Mouse (Mus musculus) hindbrain, embryonic 16.5 days (tissue): Measurements from ENCODE around the gene Vwa5b1. TPM values are rescaled to one million over a fixed set of nuclear protein-coding genes. Genes with fewer than 3 reads are reported as not detected.

ENCODE experiments used
- ATAC-seq: fragments of 200-750 bp; cut with Nextera tagmentation; 2 replicates; pipeline ENCODE4 v1.8.0; 2017; ENCODE audit warnings: moderate TSS enrichment, moderate library complexity
- H3K27ac ChIP-seq: fragments of 300-500 bp; sonication (generic); 2 replicates; pipeline ENCODE4 v1.5.1; 2014; ENCODE audit warnings: low read depth, mild to moderate bottlenecking, control low read depth, low read length, moderate library complexity
- H3K27me3 ChIP-seq: fragments of 300-500 bp; sonication (generic); replicated peaks from 2 replicates; pipeline ENCODE4 v1.6.1; 2014; ENCODE audit warnings: low read length; ENCODE audit not compliant: control insufficient read depth, insufficient read depth
- H3K36me3 ChIP-seq: fragments of 300-500 bp; sonication (generic); 2 replicates; pipeline ENCODE4 v1.6.1; 2014; ENCODE audit warnings: mild to moderate bottlenecking, low read length, moderate library complexity, mixed read lengths; ENCODE audit not compliant: control insufficient read depth, insufficient read depth
- H3K4me1 ChIP-seq: fragments of 300-500 bp; sonication (generic); 2 replicates; pipeline ENCODE4 v1.6.1; 2014; ENCODE audit warnings: low read depth, low read length; ENCODE audit not compliant: control insufficient read depth, insufficient read depth
- H3K4me2 ChIP-seq: fragments of 300-500 bp; sonication (generic); 2 replicates; pipeline ENCODE4 v1.6.1; 2014; ENCODE audit warnings: mild to moderate bottlenecking, low read length, control low read depth, moderate library complexity
- H3K4me3 ChIP-seq: fragments of 300-500 bp; sonication (generic); 2 replicates; pipeline ENCODE4 v1.5.1; 2014; ENCODE audit warnings: mild to moderate bottlenecking, low read length, control low read depth, moderate library complexity
- H3K9ac ChIP-seq: fragments of 300-500 bp; sonication (generic); 2 replicates; pipeline ENCODE4 v1.6.1; 2014; ENCODE audit warnings: low read depth, mild to moderate bottlenecking, control low read depth, low read length, moderate library complexity
- H3K9me3 ChIP-seq: fragments of 300-500 bp; sonication (generic); 2 replicates; pipeline ENCODE4 v1.6.1; 2014; ENCODE audit warnings: mild to moderate bottlenecking, low read length, moderate library complexity; ENCODE audit not compliant: control insufficient read depth
- WGBS: fragments of 180-500 bp; shearing (Covaris S2); extraction: QIAGEN DNeasy Blood & Tissue Kit; methylation state at CpG from one replicate; pipeline ENCODE4 v1.1.7; 2014; 5-methylcytosine and 5-hydroxymethylcytosine counted together
- polyA plus RNA-seq: library from polyadenylated mRNA; unstranded; fragments of >200 nt; fragmentation: Nextera tagmentation; extraction: Ambion mirVana; gene quantifications from 2 replicates; pipeline ENCODE4 v1.2.1, GENCODE M21; 2015

Vwa5b1 gene
- polyA plus RNA-seq, 1 experiment from 2014 or later: 2.8 TPM

- Histone ChIP-seq H3K27me3 (no peaks in the 10 kb centered on the region; the same call in 1 of the 2 replicates), H3K36me3 (no peaks in the 10 kb centered on the region), H3K4me3 (no peak overlapping the region), H3K9me3 (no peaks in the 10 kb centered on the region), H3K4me2 (peak overlapping the region; percentile 8), H3K9ac (peak overlapping the region; percentile 25; the same call in 1 of the 2 replicates), H3K4me1 (peaks cover 16% of the 10 kb centered on the region), H3K27ac (peak overlapping the region; percentile 61)
- peak; percentile 68 for ATAC-seq
- 10% methylated on average over 10 of the region's 10 CpGs for WGBS
These were observed 87.5 kb downstream of the Vwa5b1 start for GRCm38 (mm10) chr4:138548124-138548561.

DNA sequence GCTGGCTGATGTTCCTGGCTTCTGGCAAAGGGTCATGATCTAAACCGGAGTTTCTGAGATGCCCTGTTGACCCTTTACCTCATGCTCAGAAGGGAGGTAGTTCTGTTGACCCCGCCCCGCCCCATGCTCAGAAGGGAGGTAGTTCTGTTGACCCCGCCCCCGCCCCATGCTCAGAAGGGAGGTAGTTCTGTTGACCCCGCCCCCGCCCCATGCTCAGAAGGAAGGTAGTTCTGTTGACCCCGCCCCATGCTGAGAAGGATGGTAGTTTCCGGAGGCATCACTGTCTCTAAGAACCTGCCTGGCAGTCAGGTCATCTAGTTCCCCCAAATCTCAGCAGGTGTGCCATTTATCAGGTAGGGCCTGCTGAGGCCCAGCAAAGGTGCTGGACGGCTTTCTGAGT is 88.1 kb downstream of the Vwa5b1 start:
- Histone ChIP-seq H3K27me3 (no peaks in the 10 kb centered on the region; the same call in 1 of the 2 replicates), H3K4me1 (peaks cover 19% of the 10 kb centered on the region), H3K9me3 (no peaks in the 10 kb centered on the region), H3K36me3 (no peaks in the 10 kb centered on the region), H3K27ac (no peak overlapping the region), H3K4me3 (no peak overlapping the region), H3K9ac (0 out of 2 replicates have a peak overlapping the region, but pooled peaks have one; percentile 25), H3K4me2 (no peak overlapping the region; the same call in 1 of the 2 replicates)
- 20% methylated on average over 10 of the region's 10 CpGs for WGBS
- no peak for ATAC-seq

DNA sequence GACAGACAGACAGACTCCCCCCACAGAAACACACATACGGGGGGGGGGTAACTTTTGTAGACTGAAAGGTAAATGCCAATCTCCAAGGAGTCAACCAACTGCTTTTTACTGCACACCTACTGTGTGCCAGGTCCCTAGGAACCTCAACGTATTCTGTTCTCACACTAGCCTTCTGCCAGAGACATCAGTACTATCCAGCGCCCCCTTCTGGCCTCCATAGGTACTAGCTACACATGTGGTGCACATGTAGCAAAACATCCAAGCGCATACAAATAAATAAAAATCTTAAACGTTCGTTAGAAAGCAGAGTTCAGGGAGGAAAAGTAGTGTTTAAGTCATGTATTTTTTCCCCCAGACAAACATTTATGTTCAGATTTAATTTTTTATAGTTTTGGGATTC is 88.6 kb downstream of the Vwa5b1 start:
- H3K4me1 ChIP-seq: peaks cover 19% of the 10 kb centered on the region
- no peaks in the 10 kb centered on the region for H3K36me3 ChIP-seq
- no peak overlapping the region for H3K4me3 ChIP-seq
- WGBS: 63% methylated on average over 6 of the region's 6 CpGs
- H3K27me3 ChIP-seq: no peaks in the 10 kb centered on the region; the same call in 1 of the 2 replicates
- H3K9me3 ChIP-seq: no peaks in the 10 kb centered on the region
- H3K9ac ChIP-seq: no peak overlapping the region
- no peak for ATAC-seq
- H3K27ac ChIP-seq: no peak overlapping the region
- H3K4me2 ChIP-seq: no peak overlapping the region

GRCm38 (mm10) chr4:138546241-138546640 is 89.4 kb downstream of the Vwa5b1 start:
- Histone ChIP-seq H3K4me3 (no peak overlapping the region), H3K4me1 (peaks cover 19% of the 10 kb centered on the region), H3K4me2 (no peak overlapping the region), H3K27me3 (no peaks in the 10 kb centered on the region; the same call in 1 of the 2 replicates), H3K9me3 (no peaks in the 10 kb centered on the region), H3K36me3 (no peaks in the 10 kb centered on the region), H3K27ac (no peak overlapping the region), H3K9ac (no peak overlapping the region)
- 69% methylated on average over 11 of the region's 11 CpGs for WGBS
- no peak for ATAC-seq

GRCm38 (mm10) chr4:138543177-138543576 is 92.5 kb downstream of the Vwa5b1 start:
- WGBS: 37% methylated on average over 12 of the region's 12 CpGs
- ATAC-seq: no peak
- Histone ChIP-seq H3K9ac (no peak overlapping the region; the same call in 1 of the 2 replicates), H3K36me3 (no peaks in the 10 kb centered on the region), H3K27me3 (no peaks in the 10 kb centered on the region; the same call in 1 of the 2 replicates), H3K27ac (no peak overlapping the region), H3K4me1 (peaks cover 14% of the 10 kb centered on the region), H3K9me3 (no peaks in the 10 kb centered on the region), H3K4me2 (no peak overlapping the region), H3K4me3 (no peak overlapping the region)

DNA sequence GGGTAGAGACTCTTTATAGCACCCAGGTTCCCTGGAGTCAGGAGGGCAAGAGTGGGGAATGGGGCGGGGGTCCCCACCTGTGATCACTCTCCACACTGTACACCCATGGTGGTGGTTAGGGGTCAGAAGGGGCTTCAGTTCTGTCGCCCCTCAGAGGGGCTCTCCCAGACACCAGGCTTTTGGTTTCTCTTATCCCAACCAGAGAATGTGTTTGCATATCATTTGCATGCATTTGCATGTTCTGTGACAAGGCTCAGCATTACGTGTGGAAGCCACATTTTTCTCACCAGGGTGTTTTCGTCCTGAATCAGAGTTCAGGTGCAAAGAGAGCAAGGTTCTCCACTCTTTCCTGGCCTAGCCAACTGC is 97.6 kb downstream of the Vwa5b1 start:
- Histone ChIP-seq H3K27ac (peak overlapping the region; percentile 59; the same call in 1 of the 2 replicates), H3K36me3 (no peaks in the 10 kb centered on the region), H3K4me2 (no peak overlapping the region), H3K27me3 (no peaks in the 10 kb centered on the region), H3K9me3 (no peaks in the 10 kb centered on the region), H3K9ac (no peak overlapping the region), H3K4me3 (no peak overlapping the region), H3K4me1 (peaks cover 16% of the 10 kb centered on the region)
- 37% methylated on average over 4 of the region's 4 CpGs for WGBS
- no peak for ATAC-seq

DNA sequence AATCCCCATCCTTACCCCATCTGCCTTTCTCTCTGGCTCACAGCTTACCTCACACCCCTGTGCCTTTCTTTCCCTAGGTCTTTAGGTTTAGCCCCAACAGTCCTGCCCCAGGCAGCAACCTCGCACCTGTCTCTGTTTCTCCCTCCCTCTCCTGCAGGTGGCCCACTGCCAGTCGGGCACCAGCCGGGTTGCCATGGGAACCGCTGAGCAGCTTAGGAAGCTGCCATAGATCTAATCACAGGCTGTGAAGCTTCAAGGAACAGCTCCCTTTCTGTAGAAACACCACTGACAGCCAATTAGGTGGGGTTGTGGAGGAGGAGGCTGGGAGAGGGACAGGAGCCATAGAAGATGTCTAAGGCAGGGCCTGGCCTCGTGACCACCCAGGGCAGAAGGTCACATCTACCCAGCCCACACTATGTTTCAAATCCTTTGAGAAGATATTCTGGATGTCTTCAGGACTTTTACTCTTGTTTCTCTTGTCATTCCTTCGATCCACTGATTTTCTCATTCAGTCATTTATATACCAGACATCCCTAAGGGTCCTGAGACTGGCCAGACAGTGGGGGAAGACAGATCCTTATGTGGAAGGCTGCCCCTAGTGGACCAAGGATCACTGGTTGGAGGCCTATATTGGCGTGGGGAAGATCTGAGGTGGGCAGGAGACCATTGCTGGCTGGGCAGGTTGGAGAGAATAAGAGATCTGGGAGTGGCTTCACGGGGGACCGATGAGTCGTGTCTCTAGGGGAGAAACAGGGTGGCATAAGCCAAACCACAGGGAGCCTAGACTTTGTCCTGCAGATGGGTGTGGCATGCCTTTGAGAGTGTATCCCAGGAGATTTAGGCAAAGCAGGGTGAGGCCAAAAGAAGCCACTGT is 98.2 kb downstream of the Vwa5b1 start:
- Histone ChIP-seq H3K9me3 (no peaks in the 10 kb centered on the region), H3K4me3 (no peak overlapping the region), H3K36me3 (no peaks in the 10 kb centered on the region), H3K9ac (no peak overlapping the region), H3K27me3 (no peaks in the 10 kb centered on the region), H3K4me2 (no peak overlapping the region), H3K4me1 (peaks cover 14% of the 10 kb centered on the region), H3K27ac (peak overlapping the region; percentile 59)
- WGBS: 23% methylated on average over 10 of the region's 10 CpGs
- peak; percentile 74 for ATAC-seq

GRCm38 (mm10) chr4:138535610-138536009 is 100.1 kb downstream of the Vwa5b1 start:
- 74% methylated on average over 12 of the region's 12 CpGs for WGBS
- Histone ChIP-seq H3K27me3 (no peaks in the 10 kb centered on the region), H3K36me3 (no peaks in the 10 kb centered on the region), H3K4me3 (no peak overlapping the region), H3K4me2 (no peak overlapping the region), H3K9me3 (no peaks in the 10 kb centered on the region), H3K27ac (no peak overlapping the region), H3K4me1 (peaks cover 14% of the 10 kb centered on the region), H3K9ac (no peak overlapping the region)
- no peak for ATAC-seq

DNA sequence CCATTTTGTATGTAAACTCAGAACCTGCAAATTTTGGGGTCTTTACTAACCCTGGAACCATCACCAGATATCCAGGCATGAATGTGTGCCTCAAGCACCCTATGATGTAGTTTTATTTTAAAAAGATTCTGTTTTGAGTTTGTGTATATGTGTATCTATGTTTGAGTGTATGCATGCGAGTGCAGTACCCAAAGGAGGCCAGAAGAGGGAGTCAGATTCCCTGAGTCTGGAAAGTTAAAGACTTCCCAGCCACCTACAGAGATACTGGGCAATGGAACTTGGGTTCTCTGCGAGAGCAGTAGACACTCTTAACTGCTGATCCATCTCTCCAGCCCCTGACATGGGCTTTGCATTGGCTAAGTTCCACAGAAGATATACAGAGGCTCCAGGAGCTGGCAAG is 101.8 kb downstream of the Vwa5b1 start:
- 98% methylated on average over 2 of the region's 2 CpGs for WGBS
- H3K9ac ChIP-seq: no peak overlapping the region
- no peak for ATAC-seq
- peaks cover 14% of the 10 kb centered on the region for H3K4me1 ChIP-seq
- H3K36me3 ChIP-seq: no peaks in the 10 kb centered on the region
- H3K4me2 ChIP-seq: no peak overlapping the region
- H3K27ac ChIP-seq: no peak overlapping the region
- H3K9me3 ChIP-seq: no peaks in the 10 kb centered on the region
- no peak overlapping the region for H3K4me3 ChIP-seq
- H3K27me3 ChIP-seq: no peaks in the 10 kb centered on the region
